Mouse (Mus musculus) cerebellum, adult 2 months (tissue): ENCODE results near the gene Slc8a1.

Experiments used
- CTCF ChIP-seq: fragments of 200-500 bp; IDR thresholded peaks from 2 replicates; pipeline ENCODE4 v1.5.1; 2011; ENCODE audit warnings: low read depth, mild to moderate bottlenecking, control low read depth, low read length, moderate library complexity, borderline replicate concordance; ENCODE audit not compliant: insufficient read depth
- POLR2A ChIP-seq: fragments of 200-500 bp; IDR thresholded peaks from 2 replicates; pipeline ENCODE4 v1.6.1; 2011; ENCODE audit warnings: low read length, control low read depth, borderline replicate concordance; ENCODE audit not compliant: insufficient read depth

- TF ChIP-seq POLR2A (no peak), CTCF (no peak)
Measured at GRCm38 (mm10) chr17:81528940-81529339, 209.2 kb downstream of the Slc8a1 start.
